Mouse (Mus musculus): ENCODE results near the gene B4galnt3.
A peak's percentile ranks its signal among the peaks of the same experiment; 100 is the strongest.
"Not testable (repeated sequence)": the region's sequence is repeated elsewhere in the genome, so short reads cannot be mapped to it uniquely, and the experiment has no call there.

Gene B4galnt3

GRCm38 (mm10) chr6:120294056-120294784 lies at the start of gene B4galnt3, which contains the start of gene D330020A13Rik:
B4galnt3 (minus strand) TSS chr6:120294559.
D330020A13Rik (plus strand) TSS chr6:120294364.
- peak in 1 of 2 experiments; percentile 37 for DNase-seq (ENCODE audit: low spot score in 2 of 2)

DNA sequence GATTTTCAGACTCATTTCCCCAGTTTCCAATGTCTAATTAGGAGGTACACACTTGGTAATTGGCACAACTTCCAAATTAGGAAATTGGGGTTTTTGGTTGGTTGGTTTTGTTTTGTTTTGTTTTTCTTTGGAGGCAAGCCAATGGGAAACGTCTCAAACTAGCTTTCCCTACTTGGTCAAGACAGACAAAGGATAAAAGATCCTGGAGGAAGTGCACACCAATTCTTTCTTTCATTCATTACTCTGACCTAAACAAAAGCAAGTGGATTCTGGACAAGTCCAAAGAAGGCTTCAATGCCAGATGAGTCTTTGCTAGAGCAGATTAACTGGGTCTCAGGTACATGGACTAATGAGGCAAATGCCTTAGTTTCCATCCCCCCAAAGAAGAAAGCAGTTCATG lies 49.6 kb upstream of the B4galnt3 start:
- DNase-seq (ENCODE audit: low spot score in 2 of 2), result no peak

DNA sequence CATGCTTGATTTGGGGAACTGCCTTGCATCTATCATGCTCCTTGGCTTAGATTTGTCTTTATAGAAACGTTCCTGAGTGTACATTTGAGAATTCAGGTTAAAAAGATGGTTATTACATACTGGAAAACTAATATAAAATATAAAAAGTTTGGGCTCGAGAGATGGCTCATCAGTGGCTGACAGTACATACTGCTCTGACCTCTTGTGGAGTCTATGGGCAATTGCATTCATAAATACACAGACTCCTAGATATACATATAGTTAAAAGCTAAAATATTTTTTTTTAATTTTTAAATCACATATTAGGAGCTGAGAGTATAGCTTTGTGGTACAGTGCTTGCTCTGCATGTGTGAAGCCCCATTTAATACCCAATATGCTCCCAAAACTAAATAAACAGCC lies 38.0 kb upstream of the B4galnt3 start:
- DNase-seq (ENCODE audit: low spot score in 2 of 2), result no peak

DNA sequence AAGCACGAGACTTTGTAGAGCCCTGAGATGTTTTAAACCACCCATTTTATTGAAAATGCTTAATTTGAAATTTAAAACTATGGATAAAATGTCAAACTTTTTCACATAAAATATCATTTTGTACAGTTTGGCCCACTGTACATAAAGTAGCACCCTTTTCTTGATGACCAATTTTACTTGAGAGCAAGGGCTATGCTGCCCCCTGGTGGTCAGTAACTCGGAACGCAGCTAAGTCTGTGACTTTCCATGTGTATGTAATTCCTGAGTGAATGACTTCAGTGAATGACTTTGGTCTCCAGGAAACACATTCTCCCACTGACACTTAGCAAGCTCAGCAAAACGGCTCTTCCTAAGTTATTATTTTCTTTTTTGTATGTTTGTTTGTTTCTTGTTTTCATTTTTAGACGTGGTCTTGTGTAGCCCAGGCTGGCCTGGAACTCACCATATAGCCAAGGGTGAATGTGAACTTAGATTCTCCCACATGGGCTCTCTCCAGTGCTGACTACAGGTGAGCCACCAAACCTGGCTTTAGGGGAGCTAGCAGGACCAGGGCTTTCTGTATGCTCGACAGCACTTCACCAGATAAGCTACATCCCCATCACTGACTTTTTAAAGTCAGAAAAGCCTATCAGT lies 30.1 kb upstream of the B4galnt3 start:
- peak; percentile 52 to 79 for DNase-seq (ENCODE audit: low spot score in 2 of 2)

GRCm38 (mm10) chr6:120320369-120320768 lies 26.0 kb upstream of the B4galnt3 start:
- DNase-seq (ENCODE audit: low spot score in 2 of 2), result no peak

GRCm38 (mm10) chr6:120319129-120319528 lies 24.8 kb upstream of the B4galnt3 start:
- no peak for DNase-seq (ENCODE audit: low spot score in 2 of 2)

- DNase-seq (ENCODE audit: low spot score in 2 of 2), result no peak
Measured at GRCm38 (mm10) chr6:120318303-120318940, 24.1 kb upstream of the B4galnt3 start.

DNA sequence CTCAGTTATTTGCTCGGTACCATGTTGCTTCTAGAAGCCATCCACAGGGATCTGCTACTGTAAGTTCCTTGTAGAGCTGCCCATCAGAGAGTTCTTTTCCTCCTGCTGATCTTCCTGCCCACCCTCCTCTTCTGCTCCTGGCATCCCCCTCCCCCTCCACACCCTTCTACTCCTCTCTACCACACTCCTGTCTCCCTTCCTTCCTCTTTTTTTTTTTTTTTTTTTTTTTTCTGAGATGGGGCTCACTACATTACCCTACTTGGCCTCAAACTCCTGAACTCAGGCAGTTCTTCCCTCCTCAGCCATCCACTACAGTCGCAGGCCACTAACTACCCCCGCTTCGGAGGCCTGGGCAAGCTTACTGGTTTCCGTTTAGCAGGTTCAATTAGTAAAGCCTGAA lies 18.1 kb upstream of the B4galnt3 start:
- DNase-seq (ENCODE audit: low spot score in 2 of 2), result no peak

GRCm38 (mm10) chr6:120309787-120310186 lies 15.4 kb upstream of the B4galnt3 start:
- DNase-seq (ENCODE audit: low spot score in 2 of 2), result no peak

GRCm38 (mm10) chr6:120309338-120309737 lies 15.0 kb upstream of the B4galnt3 start:
- no peak for DNase-seq (ENCODE audit: low spot score in 2 of 2)

DNA sequence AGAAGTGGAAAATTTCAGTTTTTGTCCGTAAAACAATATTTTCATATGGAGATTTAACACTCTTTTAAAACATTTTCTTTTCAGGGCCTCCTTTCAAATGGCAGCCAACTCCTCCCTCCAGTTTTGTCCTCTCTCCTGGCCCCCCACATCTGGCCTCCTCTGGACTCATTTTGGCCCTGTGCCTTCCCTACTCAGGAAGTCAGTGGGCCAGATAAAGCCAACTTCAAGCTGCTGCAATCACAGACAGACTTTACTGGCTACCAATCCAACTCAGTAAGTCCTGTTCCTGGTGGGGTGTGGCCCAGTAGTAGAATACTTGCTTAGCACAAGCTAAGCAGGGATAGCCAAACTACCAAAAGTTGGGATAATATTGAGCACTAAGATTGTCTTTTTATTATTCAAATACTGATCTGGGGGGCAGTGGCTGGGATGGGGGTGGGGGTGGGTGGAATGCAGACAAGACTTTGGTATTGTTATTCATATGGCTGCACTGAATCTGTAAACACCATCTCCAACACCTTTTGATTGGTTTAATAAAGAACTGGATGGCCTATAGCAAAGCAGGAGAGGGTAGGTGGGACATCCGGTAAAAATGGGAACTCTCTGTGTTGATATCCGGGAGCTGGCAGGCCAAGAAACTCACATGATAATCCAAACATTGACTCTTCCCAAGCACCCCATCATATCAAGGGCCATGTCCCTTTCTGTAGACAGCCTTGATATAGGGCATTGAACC lies 12.7 kb upstream of the B4galnt3 start:
- DNase-seq (ENCODE audit: low spot score in 2 of 2), result no peak

- no peak for DNase-seq (ENCODE audit: low spot score in 2 of 2)
Measured at GRCm38 (mm10) chr6:120302755-120303316, 8.5 kb upstream of the B4galnt3 start.

DNA sequence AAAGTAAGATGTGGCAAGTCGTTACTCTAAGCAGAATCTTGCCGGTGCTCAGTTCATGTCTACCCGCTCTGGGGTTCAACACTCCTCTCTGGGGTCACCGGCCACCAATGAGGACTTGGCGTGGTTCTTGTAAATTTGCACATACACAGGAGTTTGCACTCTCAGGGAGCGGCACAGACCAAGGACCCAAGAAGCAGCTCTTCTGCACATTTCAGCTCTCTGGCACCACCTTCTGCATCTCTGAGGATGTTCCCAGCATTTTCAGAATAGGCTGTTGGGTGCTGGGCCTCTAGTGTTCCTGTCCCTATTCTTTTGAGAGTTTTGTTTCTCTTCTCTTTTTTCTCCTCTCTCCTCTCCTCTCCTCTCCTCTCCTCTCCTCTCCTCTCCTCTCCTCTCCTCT lies 6.8 kb upstream of the B4galnt3 start:
- DNase-seq (ENCODE audit: low spot score in 2 of 2), result peak in 1 of 2 experiments; percentile 26

- DNase-seq (ENCODE audit: low spot score in 2 of 2), result not testable (repeated sequence)
Measured at GRCm38 (mm10) chr6:120296589-120296988, 2.2 kb upstream of the B4galnt3 start.

DNA sequence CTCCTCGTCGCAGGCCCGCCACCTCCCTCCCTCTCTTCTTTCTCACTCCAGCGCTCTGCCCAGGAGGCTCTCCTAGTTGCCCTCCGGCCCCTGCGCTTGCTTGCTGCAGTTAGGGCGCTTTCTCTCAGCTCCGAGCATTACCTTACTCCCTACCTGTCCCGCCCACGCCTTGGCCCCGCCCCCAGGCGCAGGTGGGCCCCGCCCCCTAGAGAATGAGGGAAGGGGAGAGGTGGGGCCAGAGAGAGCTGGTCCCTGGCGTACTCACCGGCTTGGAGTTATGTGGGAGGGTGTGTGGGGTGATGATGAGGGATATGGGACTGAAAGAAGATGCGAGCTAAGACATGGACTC lies 400 bp upstream of the B4galnt3 start:
- peak; percentile 7 to 22 for DNase-seq (ENCODE audit: low spot score in 2 of 2)

DNA sequence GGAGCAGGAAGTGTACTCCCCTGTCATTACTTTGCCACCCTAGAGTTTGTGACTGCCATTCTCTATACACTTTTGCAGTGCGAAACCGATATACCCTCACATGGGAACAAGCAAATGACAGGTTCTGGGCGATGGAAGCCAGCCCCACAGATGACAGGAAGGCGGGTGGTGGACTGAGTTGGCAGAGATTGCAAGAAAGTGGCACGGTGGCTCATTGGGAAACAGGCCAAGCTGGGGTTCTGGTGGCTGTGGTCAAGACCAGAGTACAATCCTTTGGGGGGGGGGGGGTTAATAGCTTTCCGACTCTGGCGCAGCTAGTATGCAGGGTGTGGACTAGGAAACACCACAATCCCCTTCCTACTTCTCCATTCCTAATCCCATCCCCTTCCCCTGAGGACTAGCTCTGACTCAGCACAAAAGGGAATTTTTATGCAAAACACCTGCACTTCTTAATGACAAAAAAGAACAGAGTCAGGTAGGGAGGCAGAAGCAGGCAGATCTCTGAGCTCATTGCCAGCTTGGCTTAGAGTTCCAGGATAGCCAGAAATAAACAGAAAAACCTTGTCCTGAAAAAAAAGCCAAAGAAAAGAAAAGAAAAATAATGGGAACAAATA lies 2.9 kb downstream of the B4galnt3 start:
- DNase-seq (ENCODE audit: low spot score in 2 of 2), result no peak

- no peak for DNase-seq (ENCODE audit: low spot score in 2 of 2)
Measured at GRCm38 (mm10) chr6:120289430-120289829, 4.9 kb downstream of the B4galnt3 start.

DNA sequence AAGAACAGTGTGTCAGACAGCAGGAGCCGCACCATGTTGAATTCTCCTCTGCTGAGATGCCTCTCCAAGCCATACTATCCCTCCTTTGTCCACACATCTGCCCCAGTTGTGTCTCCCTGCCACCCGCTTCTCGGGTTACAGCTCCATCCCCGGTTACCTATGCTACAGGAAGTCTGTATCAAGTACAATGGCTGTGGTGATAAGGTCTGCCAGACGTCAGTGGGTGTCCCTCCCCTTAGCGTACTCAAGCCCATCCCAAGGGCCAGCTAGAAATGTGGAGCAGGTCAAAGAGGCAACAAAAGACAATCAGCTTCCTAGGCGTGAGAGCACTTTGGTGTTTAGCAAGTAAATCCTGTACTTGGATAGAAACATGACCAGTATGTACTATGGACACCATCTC lies 5.8 kb downstream of the B4galnt3 start:
- no peak for DNase-seq (ENCODE audit: low spot score in 2 of 2)

DNA sequence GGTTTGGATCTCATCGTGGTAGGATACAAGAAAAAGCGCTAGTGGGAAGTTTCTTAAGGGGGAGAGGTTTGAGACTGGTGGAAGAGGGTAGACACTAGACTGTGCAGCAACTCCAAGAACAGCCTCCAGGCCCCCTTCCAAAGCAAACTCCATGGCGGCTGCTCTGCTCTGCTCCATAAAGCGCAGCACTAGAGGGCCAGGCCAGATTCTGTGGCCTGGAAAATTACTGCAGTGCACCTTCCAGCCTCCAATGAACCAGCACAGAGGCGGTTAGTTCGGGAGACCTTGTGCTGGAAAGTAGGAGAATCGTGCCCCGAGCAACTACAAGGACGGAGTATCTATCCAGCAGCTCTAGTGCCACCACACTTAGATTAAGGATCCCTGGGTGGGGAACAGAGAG lies 7.1 kb downstream of the B4galnt3 start:
- DNase-seq (ENCODE audit: low spot score in 2 of 2), result no peak

DNA sequence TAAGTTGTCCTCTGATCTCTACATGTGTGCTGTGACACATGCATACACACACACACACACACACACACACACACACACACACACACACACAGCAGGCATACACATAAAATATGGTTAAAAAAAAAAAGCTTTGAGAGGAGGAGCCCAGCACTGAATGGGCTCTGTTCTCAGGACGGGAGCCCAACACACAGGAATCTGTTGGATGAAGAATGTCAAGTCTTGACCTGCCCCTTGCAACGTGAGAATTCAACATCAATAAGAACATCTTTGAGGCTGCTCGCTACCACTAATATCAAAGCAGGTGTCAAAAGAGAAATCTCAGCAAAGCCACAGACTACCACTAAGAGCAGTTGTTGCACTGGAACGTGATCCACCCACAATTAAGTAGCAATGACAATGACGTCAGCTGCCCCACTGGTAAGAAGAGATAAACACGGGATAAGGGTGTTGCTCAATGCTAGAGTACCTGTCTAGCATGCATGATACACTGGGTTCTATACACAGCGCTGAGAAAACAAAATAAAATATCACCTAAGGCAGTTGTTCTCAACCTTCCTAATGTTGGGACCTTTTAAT lies 17.4 kb downstream of the B4galnt3 start:
- no peak for DNase-seq (ENCODE audit: low spot score in 2 of 2)

GRCm38 (mm10) chr6:120275301-120275700 lies 19.1 kb downstream of the B4galnt3 start:
- no peak for DNase-seq (ENCODE audit: low spot score in 2 of 2)
